Mouse (Mus musculus) kidney, embryonic 16.5 days (tissue): Measurements from ENCODE around the gene Eif4e3. TPM values are rescaled to one million over a fixed set of nuclear protein-coding genes. Genes with fewer than 3 reads are reported as not detected.

Experiments used
- ATAC-seq: fragments of 200-750 bp; cut with Nextera tagmentation; 2 replicates; pipeline ENCODE4 v1.8.0; 2017; ENCODE audit warnings: moderate TSS enrichment; ENCODE audit not compliant: low FRiP score, low TSS enrichment
- H3K27ac ChIP-seq: fragments of 300-500 bp; sonication (generic); 2 replicates; pipeline ENCODE4 v1.5.1; 2014; ENCODE audit warnings: low read length
- H3K27me3 ChIP-seq: fragments of 300-500 bp; sonication (generic); 2 replicates; pipeline ENCODE4 v1.6.1; 2014; ENCODE audit warnings: low read length, control low read depth, mixed read lengths; ENCODE audit not compliant: insufficient read depth
- H3K36me3 ChIP-seq: fragments of 300-500 bp; sonication (generic); 2 replicates; pipeline ENCODE4 v1.6.1; 2014; ENCODE audit warnings: low read length, control low read depth, mixed read lengths; ENCODE audit not compliant: insufficient read depth
- H3K4me1 ChIP-seq: fragments of 300-500 bp; sonication (generic); 2 replicates; pipeline ENCODE4 v1.6.1; 2014; ENCODE audit warnings: low read length, control low read depth, mixed read lengths; ENCODE audit not compliant: insufficient read depth
- H3K4me2 ChIP-seq: fragments of 300-500 bp; sonication (generic); replicated peaks from 2 replicates; pipeline ENCODE4 v1.6.1; 2014; ENCODE audit warnings: low read depth, low read length
- H3K4me3 ChIP-seq: fragments of 300-500 bp; sonication (generic); 2 replicates; pipeline ENCODE4 v1.5.1; 2014; ENCODE audit warnings: mild to moderate bottlenecking, low read length
- H3K9ac ChIP-seq: fragments of 300-500 bp; sonication (generic); replicated peaks from 2 replicates; pipeline ENCODE4 v1.6.1; 2014; ENCODE audit warnings: low read length
- H3K9me3 ChIP-seq: fragments of 300-500 bp; sonication (generic); 2 replicates; pipeline ENCODE4 v1.6.1; 2016; ENCODE audit warnings: low read length, control low read depth
- WGBS: fragments of 180-500 bp; shearing (Covaris S2); extraction: QIAGEN DNeasy Blood & Tissue Kit; methylation state at CpG from one replicate; pipeline ENCODE4 v1.1.7; 2014; 5-methylcytosine and 5-hydroxymethylcytosine counted together
- polyA plus RNA-seq: library from polyadenylated mRNA; unstranded; fragments of >200 nt; fragmentation: Nextera tagmentation; extraction: Ambion mirVana; gene quantifications from 2 replicates; pipeline ENCODE4 v1.2.1, GENCODE M21; 2015

Gene Eif4e3
- polyA plus RNA-seq, 1 experiment from 2014 or later, result 18.5 TPM

GRCm38 (mm10) chr6:99665457-99666317, 884 bp downstream of the Eif4e3 start:
- H3K4me1 ChIP-seq, result peaks cover 32% of the 10 kb centered on the region
- H3K27ac ChIP-seq, result peak overlapping the region; percentile 63
- peak overlapping the region; percentile 82 for H3K4me2 ChIP-seq
- H3K9me3 ChIP-seq, result no peaks in the 10 kb centered on the region
- H3K27me3 ChIP-seq, result 0 out of 2 replicates have a peak, but pooled peaks cover 3% of the 10 kb centered on the region
- H3K36me3 ChIP-seq, result no peaks in the 10 kb centered on the region
- H3K4me3 ChIP-seq, result peak overlapping the region; percentile 80
- no peak for ATAC-seq
- WGBS, result 13% methylated on average over 16 of the region's 16 CpGs
- H3K9ac ChIP-seq, result peak overlapping the region; percentile 82

DNA sequence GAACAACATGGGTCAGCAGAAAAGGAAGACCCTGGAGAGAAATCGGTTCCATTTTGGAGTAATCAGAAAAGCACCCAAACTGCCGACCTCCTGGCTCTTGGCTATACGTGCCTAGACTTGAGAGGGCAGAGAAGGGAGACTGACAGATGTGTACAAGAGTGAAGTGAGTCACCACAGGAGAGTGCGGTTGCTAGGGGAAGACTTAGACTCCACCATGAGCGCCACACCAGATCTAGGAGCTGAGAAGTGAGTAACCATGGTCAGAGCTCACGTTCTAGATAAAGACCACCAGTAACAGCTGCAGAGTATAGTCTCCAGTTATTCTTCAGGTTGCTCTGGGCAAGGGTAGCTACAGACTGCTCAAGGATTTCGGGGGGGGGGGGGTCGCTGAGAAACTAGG, 3.3 kb downstream of the Eif4e3 start:
- H3K4me3 ChIP-seq, result no peak overlapping the region
- WGBS, result 82% methylated on average over 8 of the region's 8 CpGs
- no peak overlapping the region for H3K9ac ChIP-seq
- H3K9me3 ChIP-seq, result no peaks in the 10 kb centered on the region
- no peaks in the 10 kb centered on the region for H3K36me3 ChIP-seq
- no peak overlapping the region for H3K27ac ChIP-seq
- H3K4me2 ChIP-seq, result no peak overlapping the region
- H3K27me3 ChIP-seq, result no peaks in the 10 kb centered on the region
- H3K4me1 ChIP-seq, result peaks cover 27% of the 10 kb centered on the region
- ATAC-seq, result no peak

DNA sequence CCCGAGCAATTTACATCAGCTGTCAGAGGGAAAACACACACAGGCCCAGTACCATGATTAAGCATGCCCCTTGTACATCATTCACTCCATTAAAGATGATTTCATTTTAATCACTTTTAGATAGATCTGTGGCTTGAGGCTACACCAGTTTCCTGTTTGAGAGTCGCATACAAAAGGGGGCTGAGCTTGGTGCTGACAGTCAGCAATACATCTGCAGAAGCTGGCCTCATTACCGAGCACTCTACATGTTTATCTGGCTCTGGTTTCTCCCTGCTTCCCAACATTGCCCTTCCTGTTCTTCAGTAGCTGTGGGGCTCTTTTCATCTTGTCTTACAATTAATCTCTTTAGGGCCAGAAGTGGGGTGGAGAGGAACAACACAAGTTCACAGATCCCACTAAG, 6.1 kb downstream of the Eif4e3 start:
- Histone ChIP-seq H3K27ac (no peak overlapping the region), H3K4me3 (no peak overlapping the region), H3K36me3 (no peaks in the 10 kb centered on the region), H3K9ac (no peak overlapping the region), H3K4me1 (peaks cover 12% of the 10 kb centered on the region; the same call in 1 of the 2 replicates), H3K27me3 (no peaks in the 10 kb centered on the region), H3K9me3 (no peaks in the 10 kb centered on the region), H3K4me2 (no peak overlapping the region)
- no peak for ATAC-seq
- WGBS, result 30% methylated on average over 3 of the region's 3 CpGs

DNA sequence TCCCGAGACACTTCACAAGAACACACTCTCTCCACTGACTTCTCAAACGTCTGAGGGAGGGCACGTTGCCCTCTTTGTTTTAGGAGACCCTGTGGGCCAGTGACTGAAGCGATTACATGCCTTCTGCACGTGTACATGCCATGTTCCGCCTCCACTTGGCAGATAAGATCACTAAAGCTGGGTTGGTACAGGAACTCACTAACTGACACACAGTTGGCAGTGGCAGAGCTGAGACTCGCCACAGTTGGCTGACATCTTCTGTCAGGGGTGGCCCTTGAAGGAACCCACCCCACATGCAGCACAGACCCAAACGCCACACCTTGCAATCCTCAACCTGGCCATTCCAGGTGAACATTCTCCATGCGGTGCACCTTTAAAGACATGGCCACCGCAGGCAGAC, 8.0 kb downstream of the Eif4e3 start:
- H3K9me3 ChIP-seq, result no peaks in the 10 kb centered on the region
- no peak overlapping the region for H3K9ac ChIP-seq
- H3K4me1 ChIP-seq, result 0 out of 2 replicates have a peak, but pooled peaks cover 7% of the 10 kb centered on the region
- no peak overlapping the region for H3K4me3 ChIP-seq
- no peak for ATAC-seq
- no peak overlapping the region for H3K4me2 ChIP-seq
- WGBS, result 81% methylated on average over 10 of the region's 10 CpGs
- no peaks in the 10 kb centered on the region for H3K36me3 ChIP-seq
- no peak overlapping the region for H3K27ac ChIP-seq
- H3K27me3 ChIP-seq, result no peaks in the 10 kb centered on the region

- H3K9ac ChIP-seq, result no peak overlapping the region
- ATAC-seq, result no peak
- no peak overlapping the region for H3K4me3 ChIP-seq
- H3K27me3 ChIP-seq, result no peaks in the 10 kb centered on the region
- no peaks in the 10 kb centered on the region for H3K36me3 ChIP-seq
- H3K27ac ChIP-seq, result no peak overlapping the region
- no peak overlapping the region for H3K4me2 ChIP-seq
- no peaks in the 10 kb centered on the region for H3K9me3 ChIP-seq
- H3K4me1 ChIP-seq, result 0 out of 2 replicates have a peak, but pooled peaks cover 6% of the 10 kb centered on the region
- 96% methylated on average over 2 of the region's 2 CpGs for WGBS
Observed at GRCm38 (mm10) chr6:99656088-99656487, 10.5 kb downstream of the Eif4e3 start.

DNA sequence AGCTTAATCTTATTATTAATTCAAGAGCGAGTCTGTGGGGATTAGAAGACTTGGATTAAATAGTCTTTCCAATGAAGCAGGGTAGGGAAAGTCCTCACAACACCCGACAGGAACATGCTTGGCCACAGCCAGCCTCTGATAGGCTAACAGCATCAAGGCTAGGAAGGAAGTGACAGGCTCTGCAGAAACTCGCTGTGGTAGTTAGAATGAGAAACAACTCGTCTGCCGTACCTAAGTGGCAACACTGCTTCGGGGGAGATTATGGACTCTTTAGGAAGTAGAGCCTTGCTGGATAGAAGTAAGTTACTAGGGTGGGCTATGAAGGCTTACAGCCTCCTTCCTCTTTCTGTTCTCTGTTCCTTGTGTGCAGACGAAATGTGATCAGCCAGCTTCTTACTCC, 11.1 kb downstream of the Eif4e3 start:
- Histone ChIP-seq H3K27me3 (no peaks in the 10 kb centered on the region), H3K36me3 (no peaks in the 10 kb centered on the region), H3K4me1 (0 out of 2 replicates have a peak, but pooled peaks cover under 1% of the 10 kb centered on the region), H3K4me3 (no peak overlapping the region), H3K9me3 (no peaks in the 10 kb centered on the region), H3K9ac (no peak overlapping the region), H3K27ac (no peak overlapping the region), H3K4me2 (no peak overlapping the region)
- ATAC-seq, result no peak
- WGBS, result 64% methylated on average over 7 of the region's 7 CpGs

DNA sequence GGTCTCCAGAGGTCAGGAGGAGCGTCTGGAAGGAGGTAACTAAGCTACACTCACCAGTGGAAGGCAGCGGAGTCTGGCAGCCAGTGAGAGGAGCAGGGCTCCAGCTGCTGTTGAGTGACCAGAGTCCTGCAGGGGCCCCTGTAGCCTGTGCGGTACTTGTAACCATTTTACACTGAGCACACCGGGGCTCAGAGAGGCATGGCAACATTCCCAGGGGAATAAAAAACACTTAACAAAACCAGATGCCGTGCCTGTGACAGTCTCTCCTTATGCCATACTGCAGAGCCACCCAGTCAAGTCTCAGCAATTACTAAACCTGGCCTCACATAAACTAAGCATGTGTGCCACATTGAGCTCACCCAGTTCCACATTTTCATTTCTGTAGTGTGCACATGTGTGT, 12.2 kb downstream of the Eif4e3 start:
- Histone ChIP-seq H3K9me3 (no peaks in the 10 kb centered on the region), H3K4me2 (no peak overlapping the region), H3K27me3 (no peaks in the 10 kb centered on the region), H3K27ac (no peak overlapping the region), H3K4me1 (no peaks in the 10 kb centered on the region), H3K9ac (no peak overlapping the region), H3K4me3 (no peak overlapping the region), H3K36me3 (no peaks in the 10 kb centered on the region)
- 57% methylated on average over 5 of the region's 5 CpGs for WGBS
- ATAC-seq, result no peak

DNA sequence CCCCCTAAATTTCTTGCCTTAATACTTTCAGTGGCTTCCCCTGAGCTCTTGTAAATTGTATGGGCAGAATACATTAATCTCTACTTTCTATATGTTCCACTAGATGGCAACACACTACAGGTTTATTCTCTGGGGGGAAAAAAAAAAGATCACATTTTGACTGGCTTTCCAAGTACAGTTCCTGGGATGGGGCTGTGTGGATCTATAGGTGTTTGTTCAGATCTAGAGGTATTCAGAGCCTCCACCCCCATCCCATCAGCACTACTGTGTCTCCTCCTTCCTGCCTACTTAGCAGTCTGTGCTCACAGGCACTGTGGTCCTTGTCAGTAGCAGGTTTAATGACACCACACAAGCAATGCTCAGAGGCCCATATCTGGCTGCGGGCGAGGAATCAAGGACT, 14.2 kb downstream of the Eif4e3 start:
- Histone ChIP-seq H3K27me3 (no peaks in the 10 kb centered on the region), H3K36me3 (no peaks in the 10 kb centered on the region), H3K4me3 (no peak overlapping the region), H3K9me3 (no peaks in the 10 kb centered on the region), H3K27ac (no peak overlapping the region), H3K4me2 (no peak overlapping the region), H3K9ac (no peak overlapping the region), H3K4me1 (no peaks in the 10 kb centered on the region)
- ATAC-seq, result no peak
- WGBS, result 76% methylated on average over 2 of the region's 2 CpGs

GRCm38 (mm10) chr6:99649307-99649706, 17.3 kb downstream of the Eif4e3 start:
- H3K27me3 ChIP-seq, result no peaks in the 10 kb centered on the region
- WGBS, result 60% methylated on average over 2 of the region's 2 CpGs
- no peak overlapping the region for H3K4me2 ChIP-seq
- peaks cover 5% of the 10 kb centered on the region; the same call in 1 of the 2 replicates for H3K9me3 ChIP-seq
- H3K36me3 ChIP-seq, result 0 out of 2 replicates have a peak, but pooled peaks cover 5% of the 10 kb centered on the region
- no peak overlapping the region for H3K27ac ChIP-seq
- H3K4me1 ChIP-seq, result peaks cover 15% of the 10 kb centered on the region
- no peak for ATAC-seq
- H3K4me3 ChIP-seq, result no peak overlapping the region
- H3K9ac ChIP-seq, result no peak overlapping the region

DNA sequence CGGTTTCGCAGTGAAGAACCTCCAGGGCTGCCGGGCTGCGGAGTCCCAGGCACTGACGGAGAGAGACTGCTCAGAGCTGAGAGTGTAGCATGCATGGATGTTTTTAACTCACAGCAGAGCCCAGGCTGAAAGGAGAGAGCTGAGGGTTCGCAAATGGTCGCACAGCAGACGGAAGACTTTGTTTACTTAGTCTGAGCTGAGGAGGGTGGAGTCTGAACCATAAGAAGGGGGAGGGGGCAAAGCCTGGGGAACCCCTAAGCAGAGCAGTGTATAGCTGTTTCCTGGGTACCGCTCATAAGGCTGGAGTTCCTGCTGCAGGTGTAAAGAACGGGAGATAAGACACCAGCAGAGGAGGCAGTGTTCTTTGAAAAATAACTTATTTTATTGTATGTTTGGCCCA, 20.2 kb downstream of the Eif4e3 start:
- no peak overlapping the region for H3K9ac ChIP-seq
- 44% methylated on average over 10 of the region's 10 CpGs for WGBS

More for the DNA sequence above, 20.2 kb downstream of the Eif4e3 start:
- no peak overlapping the region for H3K27ac ChIP-seq
- no peaks in the 10 kb centered on the region for H3K27me3 ChIP-seq
- no peak overlapping the region for H3K4me3 ChIP-seq
- H3K4me1 ChIP-seq, result peaks cover 23% of the 10 kb centered on the region
- ATAC-seq, result peak; percentile 55; the same call in 1 of the 2 replicates
- H3K4me2 ChIP-seq, result 0 out of 2 replicates have a peak overlapping the region, but pooled peaks have one; percentile 6
- 0 out of 2 replicates have a peak, but pooled peaks cover 5% of the 10 kb centered on the region for H3K36me3 ChIP-seq
- peaks cover 5% of the 10 kb centered on the region; the same call in 1 of the 2 replicates for H3K9me3 ChIP-seq
